Mouse (Mus musculus) spleen, postnatal 10 days (tissue): Measurements from ENCODE around the gene Nme4.
"Not testable (repeated sequence)": the region's sequence is repeated elsewhere in the genome, so short reads cannot be mapped to it uniquely, and the experiment has no call there.

ENCODE experiments used
- DNase-seq, 2 experiments: peaks; one replicate each; pipeline ENCODE4 v3.0.0; 2021 to 2022; ENCODE audit warnings: low spot score in 2 of 2

Gene Nme4

DNA sequence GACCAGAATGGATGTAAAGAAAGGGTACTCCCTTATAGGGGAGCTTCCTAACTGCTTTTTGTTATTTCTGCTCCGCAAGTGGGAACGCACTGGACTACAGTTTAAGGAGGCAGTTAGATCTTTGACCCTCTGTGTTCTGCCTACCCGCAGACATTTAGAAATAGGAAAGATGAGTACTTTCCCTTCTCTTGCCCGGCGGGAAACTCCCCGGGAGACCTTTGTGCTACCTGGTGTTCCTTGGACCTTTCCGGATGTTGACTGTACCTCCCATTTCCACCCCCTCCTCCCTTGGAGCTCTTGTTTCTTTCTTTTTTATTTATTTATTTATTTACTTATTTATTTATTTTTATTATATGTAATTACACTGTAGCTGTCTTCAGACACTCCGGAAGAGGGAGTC, 18.7 kb upstream of the Nme4 start:
- no peak for DNase-seq

GRCm38 (mm10) chr17:26113181-26113948, 18.0 kb upstream of the Nme4 start, which contains the start of gene Tmem8:
Gene Tmem8, plus strand, starts transcription at chr17:26113299.
- peak; percentile 81 to 84 for DNase-seq

DNA sequence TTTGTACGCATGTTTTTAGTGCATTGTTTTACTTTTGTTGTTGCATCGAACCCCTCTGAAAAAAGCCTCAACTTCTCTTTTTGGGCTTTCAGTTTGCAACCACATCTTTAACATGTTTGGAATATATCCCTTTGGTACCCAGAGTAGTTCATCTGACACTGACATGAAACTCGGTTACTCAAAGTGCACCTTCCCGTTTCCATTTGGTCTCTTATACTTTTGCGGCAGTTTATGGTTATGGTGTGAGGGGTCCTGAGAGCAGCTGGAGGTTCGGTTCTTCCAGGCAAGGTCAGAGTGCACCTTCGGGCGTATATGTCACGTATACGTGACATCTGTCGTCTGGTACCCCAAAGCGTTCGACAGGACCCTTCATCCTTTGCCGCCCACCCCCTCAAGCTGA, 17.3 kb upstream of the Nme4 start:
- DNase-seq = no peak

DNA sequence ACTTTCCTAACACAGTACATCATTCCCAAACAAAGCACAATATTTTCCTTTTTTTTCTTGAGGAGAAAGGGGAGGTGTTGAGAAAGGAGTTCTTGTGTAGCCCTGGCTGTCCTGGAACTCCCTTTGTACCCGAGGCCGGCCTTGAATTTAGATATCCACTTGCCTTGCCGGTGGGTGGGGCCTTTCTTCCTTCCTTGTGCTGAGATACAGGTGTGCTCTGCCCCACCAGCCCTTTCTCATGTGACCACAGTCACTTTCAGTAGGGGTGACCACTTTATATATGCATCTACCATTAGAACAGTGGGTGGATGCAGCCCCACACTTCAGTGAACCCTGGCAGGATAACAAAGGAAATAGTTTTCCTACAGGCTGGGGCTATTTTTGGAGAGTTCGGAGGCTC, 16.3 kb upstream of the Nme4 start:
- DNase-seq = no peak

GRCm38 (mm10) chr17:26111024-26111423, 15.6 kb upstream of the Nme4 start:
- no peak for DNase-seq

DNA sequence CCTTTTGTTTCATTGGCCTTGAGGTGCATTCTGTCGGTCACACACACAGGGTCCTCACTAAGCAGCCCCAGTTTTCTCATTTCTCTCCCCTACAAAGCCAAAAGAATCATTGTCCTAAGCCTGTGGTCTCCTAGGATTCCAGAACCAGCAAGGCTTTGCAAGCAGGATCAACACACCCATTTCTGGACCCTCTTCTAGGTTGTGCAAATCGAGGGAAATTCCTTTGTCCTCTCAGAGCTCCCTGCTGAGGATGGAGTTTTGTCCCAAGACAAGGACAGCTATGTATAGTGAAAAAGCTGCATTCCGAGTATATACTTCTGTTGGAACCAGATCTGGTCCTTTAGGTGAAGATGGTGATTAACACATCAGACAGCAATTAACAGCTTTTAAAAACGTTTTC, 14.8 kb upstream of the Nme4 start:
- DNase-seq = no peak

DNA sequence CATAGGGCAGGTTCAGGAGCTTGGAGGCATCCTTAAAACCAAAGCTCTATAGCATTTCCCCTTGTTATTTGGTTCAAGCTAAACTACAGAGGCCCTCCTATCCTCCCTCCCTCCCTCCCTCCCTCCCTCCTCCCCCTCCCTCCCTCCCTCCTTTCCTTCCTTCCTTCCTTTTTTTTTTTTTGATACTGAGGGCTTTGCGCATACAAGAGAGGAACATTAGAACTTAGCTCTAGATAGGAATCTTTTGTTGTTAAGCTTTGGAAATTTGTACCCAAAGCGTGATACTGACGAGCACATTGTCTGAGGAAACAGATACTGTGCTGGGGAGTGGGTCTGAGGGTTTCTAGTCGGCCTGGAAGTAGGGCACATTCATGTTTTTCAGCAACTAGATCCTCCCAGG, 10.2 kb upstream of the Nme4 start:
- no peak for DNase-seq

GRCm38 (mm10) chr17:26101478-26101877, 6.1 kb upstream of the Nme4 start:
- DNase-seq = no peak

- DNase-seq = no peak
Measured at GRCm38 (mm10) chr17:26100166-26100565, 4.8 kb upstream of the Nme4 start.

DNA sequence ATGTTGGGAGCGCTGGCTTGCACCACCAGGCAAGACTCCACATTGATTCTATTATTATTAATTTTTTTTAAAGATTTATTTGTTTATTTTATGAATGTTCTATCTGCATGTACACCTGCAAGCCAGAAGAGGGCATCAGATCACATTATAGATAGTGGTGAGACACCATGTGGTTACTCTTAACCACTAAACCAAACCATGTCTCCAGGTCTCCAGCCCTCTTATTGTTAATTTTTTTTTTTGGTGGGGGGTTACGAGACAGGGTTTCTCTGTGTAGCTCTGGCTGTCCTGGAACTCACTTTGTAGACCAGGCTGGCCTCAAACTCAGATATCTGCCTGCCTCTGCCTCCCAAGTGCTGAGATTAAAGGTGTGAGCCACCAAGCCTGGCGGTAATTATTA, 3.9 kb upstream of the Nme4 start:
- DNase-seq = not testable (repeated sequence)

DNA sequence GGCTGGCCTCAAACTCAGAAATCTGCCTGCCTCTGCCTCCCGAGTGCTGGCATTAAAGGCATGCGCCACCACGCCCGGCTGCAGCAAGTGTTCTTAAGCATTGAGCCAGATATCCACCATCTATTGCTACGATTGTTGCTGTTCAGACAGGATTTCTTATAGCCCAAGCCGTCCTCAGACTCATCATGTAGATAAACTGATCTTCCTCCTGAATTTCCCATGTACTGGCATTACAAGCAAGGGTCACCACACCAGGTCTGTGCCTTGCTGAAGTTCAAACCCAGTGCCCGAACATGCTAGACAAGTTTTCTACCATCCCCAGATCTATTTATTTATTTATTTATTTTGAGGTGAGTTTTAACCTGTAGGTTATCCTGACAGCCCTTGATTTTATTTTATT, 3.1 kb upstream of the Nme4 start:
- no peak for DNase-seq

GRCm38 (mm10) chr17:26094531-26095110, 781 bp downstream of the Nme4 start:
- DNase-seq = no peak

DNA sequence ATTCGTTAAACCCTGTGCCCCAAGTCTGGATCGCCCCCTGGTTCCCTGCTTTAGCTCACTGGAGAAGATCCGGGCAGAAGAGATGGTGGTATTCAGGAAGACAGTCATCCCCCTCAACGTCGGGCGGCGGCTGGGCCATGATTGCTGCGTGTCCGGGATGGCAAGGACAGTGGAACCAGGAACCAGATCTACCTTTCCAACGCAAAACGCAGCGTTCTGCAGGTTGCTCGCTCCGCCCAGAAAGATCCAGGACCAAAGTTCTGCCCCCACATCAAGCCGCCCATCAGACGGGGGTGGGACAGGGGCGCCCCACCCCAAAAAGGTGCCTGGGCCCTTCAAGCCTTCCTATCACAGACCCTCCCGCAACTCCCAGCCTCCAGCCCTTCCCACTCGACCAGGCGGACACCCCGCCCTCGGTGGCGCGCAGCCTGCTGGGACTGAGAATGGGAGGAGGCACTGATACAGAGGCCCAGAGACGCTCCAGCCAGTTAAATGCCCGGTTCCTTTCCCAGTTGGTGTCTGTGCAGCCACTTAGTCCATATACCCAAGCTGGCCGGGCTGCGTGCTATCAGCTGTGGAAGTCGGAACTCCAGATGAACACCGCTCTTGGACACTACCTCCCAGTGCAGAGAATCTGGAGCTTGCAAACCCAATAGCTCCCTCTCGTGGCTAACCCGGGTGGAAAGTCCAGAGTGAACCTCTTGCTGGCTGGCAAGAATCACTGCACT, 5.3 kb downstream of the Nme4 start, which contains the start of gene Decr2:
TSS of gene Decr2 (minus strand) at position 433 of the 728 bp plus-strand sequence.
- peak; percentile 71 to 87 for DNase-seq

DNA sequence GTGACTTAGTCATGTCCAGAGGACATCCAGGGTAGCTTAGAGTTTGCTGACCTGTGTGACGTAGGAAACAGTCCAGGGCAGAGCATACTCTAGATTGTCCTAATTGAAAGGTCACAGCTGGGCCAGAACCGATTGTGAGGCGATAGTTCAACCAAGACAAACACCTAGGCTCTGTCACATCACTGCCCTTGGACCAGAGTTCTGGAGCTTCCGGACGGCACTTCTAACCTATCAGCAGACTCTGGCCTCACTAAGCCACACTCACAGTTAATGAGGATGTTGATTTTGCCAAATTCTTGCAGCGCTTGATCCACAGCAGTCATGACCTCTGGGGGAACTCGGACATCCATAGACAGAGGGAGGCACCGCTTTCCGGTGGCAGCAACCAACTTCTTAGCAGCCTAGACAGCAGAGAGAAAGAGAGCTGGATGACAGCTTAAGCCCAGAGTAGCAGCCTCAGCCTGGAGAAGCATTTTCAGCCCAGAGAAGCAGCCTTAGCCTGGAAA, 8.3 kb downstream of the Nme4 start:
- no peak for DNase-seq

DNA sequence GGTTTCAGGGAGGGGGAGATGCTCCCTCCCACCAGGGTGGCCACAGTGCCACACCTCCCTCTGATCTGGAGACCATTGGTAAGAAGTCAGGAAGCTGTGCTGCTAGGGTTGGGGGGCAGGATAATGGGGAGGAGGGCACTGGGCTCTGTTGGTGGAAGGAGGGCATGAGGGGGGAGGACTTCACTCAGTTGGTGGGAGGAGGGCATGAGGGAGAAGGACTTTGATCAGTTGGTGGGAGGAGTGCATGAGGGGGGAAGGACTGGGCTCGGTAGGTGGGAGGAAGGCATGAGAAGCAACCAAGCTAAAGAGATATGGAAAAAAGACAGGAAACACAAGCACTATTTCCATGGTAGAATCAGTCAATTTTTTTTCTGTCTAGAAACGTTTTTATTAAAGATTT, 14.5 kb downstream of the Nme4 start:
- DNase-seq = no peak

- no peak for DNase-seq
Measured at GRCm38 (mm10) chr17:26078851-26079250, 16.6 kb downstream of the Nme4 start.

- no peak for DNase-seq
Measured at GRCm38 (mm10) chr17:26075246-26075645, 20.2 kb downstream of the Nme4 start.

GRCm38 (mm10) chr17:26070136-26070535, 25.3 kb downstream of the Nme4 start:
- DNase-seq = no peak

DNA sequence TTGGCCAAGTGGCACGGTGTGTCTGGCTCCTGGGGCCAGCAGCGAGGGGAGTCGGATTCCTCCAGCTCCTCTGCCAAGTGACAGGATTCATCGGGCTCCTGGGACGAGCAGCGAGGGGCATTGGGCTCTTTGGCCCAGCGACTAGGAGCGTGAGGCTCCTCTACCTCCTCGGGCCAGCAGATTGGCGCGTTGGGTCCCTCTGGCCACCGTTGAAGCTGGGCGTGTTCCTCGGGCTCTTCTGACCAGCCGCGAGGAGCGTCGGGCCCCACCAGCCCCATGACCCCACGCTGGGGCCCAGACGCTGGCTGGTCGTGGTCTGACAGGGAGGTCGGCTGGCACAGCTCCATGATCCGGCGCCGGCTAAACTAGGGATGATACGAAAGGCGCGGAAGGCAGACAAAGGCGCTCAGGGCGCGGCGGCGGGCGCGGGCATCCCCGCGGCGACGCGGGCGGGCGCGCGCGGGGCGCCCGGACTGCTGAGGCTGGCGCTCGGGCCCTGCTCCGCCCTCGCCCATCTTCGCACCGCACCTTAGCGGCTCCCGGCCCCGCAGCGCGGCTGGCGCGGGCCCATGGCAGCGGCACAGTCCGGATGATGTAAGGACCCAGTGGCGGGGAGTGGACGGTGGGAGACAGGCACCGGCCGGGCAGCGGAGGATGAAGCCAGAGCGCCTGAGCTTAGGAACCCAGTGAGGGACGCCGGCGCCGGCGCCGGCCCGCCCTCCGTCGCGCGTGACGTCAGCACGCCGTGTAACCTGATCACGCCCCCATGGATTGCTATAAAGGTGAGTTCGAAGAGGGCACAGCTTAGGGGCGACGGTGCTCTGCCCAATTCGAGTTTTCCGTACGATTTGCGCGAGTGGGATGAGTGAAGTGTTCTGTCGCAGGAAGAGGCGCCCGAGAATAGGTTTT, 26.3 kb downstream of the Nme4 start, which contains the start of gene Rab11fip3:
TSS of gene Rab11fip3 (minus strand) at position 725 of the 909 bp plus-strand sequence.
- peak; percentile 66 to 82 for DNase-seq

GRCm38 (mm10) chr17:26068024-26068830, 27.2 kb downstream of the Nme4 start:
- peak in 1 of 2 experiments; percentile 12 for DNase-seq
